Mouse (Mus musculus): Measurements from ENCODE around the gene Zfp90.

The Zfp90 gene

DNA sequence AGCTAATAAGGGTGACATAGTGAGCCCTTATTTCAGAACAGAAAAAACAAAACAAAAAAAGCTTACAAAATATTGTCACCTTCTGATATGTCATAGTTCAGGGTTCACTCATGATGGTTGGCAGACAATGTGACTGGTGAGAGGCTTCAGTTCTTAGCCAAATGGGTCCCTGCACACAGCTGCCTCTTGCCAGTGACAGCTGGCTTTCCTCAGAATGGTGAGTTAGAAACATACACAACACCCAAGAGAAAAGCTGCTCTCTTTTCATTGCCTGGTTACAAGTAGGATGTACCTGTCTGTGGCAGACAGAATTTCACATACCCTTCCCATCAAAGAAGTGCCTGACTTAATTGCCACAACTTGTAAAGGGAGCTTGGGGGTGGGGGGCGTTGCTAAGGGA is 18.5 kb downstream of the Zfp90 start:
- no peak for DNase-seq (ENCODE audit: low spot score in 2 of 2)

DNA sequence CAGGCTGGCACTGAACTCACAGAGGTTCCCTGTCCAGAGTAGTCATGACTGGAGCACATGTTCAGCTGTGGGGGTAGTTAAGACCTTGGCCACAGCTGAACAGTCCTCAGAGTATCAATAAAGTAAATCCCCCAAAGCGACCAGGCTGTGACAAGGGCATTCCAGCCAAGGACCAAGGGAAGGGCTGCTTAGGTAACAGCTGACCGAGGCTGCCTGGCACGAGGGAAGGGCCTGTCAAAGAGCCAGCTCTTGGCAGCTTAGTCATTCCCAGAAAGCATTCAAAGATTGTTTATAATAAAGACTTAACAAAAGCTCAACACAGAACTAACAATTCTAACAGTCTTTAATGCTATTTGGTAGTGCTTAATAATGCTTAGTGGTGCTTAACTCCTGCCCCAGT is 22.7 kb downstream of the Zfp90 start:
- no peak for DNase-seq (ENCODE audit: low spot score in 2 of 2)

DNA sequence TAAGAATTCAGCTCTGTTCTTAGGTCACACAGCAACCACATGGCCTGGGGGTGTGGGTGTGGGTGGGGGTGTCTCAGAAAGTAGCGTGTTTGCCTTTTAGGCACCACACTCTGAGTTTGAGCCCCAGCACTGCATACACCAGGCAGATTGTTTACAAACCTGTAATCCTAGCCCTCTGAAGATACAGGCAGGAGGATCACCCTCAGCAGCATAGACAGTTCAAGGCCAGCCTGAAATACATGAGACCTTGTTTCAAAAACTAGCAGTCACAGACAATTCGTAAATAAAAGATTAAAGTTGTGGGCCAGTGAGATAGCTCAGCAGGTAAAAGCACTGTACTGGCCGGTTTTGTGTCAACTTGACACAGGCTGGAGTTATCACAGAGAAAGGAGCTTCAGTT is 25.0 kb downstream of the Zfp90 start:
- DNase-seq (ENCODE audit: low spot score in 2 of 2) = no peak

DNA sequence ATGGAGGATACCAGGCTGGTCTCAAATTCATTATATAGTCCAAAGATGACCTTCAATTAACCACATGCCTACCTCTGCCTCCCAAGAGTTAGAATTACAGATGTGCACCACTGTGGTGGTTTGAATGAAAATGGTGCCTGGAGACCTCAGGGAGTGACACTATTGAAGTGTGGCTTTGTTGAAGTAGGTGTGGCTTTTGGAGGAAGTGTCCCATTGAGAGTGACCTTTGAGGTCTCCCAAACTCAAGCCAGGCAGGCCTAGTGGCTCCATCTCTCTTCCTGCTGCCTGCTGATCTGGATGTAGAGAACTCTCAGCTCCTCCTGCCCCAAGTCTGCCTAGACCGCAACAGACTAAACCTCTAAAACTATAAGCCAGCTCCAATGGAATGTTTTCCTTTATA is 27.6 kb downstream of the Zfp90 start:
- no peak for DNase-seq (ENCODE audit: low spot score in 2 of 2)

DNA sequence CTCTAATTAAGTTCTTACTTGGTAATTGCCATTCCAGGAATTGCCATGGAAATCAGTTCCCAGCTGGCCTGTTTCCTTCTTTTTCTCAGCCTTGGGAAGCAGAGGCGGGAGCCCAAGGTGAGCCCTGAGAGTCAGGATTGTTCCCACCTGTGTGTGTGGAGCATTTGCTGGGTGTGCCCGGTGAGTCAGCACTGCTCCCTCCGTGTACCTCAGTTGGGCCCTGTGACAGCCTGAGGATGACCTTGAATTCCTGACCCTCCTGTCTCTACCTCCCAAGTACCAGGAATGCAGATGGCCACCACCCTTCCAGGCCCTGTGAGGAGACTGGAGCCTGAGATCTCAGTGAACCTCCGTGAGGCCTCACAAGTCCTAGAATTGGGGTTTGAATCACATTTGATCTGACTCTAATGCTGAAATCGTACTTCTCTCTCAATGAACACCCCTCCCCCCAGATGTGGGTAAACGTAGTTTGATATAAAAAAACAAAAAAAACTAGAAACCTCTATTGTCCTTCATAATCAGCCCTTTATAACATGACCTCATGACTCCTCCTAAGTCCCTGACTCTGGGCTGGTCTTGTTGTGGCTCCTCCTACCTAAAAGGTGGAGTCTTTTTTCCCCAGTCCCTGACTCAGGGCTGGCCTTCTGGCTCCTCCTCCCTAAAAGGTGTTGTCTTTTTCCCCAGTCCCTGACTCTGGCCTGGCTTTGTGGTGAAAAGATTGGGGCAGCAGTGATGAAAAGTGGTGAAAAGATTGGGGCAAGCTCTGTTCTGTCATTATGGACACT is 36.4 kb downstream of the Zfp90 start:
- no peak for DNase-seq (ENCODE audit: low spot score in 2 of 2)

DNA sequence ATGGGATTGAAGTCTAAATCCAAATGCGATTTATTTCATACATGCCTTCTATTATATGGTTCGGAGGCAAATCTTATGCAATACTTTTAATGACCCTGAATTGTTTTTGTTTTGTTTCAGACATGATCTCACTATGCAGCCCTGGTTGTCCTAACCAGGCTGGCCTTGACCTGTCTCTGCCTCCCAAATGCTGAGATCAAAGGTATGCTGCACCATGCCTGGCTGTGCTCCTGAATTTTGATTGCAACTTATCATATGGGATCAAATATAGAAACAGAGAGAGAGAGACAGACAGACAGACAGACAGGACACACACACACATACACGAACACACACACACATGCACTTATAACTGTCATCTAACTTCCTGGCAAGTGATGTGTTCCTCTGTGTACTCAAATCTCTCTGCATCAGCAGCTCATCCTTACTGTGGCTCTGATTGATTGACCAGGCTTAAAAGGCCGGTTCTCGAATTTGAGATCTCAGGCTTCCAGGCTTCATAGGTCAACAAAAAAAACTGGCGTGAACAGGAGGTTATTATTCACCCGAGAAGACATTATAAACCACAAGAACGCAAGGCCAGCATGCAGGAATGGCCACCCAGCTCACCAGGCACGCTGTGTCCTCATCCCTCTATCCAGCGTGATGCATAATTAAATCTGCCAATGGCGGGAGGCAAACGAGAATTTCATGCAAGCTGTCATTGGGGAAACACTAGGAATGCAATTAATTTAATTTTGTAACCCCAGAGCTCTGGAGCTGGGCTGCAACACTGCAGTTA is 37.8 kb downstream of the Zfp90 start:
- no peak for DNase-seq (ENCODE audit: low spot score in 2 of 2)

DNA sequence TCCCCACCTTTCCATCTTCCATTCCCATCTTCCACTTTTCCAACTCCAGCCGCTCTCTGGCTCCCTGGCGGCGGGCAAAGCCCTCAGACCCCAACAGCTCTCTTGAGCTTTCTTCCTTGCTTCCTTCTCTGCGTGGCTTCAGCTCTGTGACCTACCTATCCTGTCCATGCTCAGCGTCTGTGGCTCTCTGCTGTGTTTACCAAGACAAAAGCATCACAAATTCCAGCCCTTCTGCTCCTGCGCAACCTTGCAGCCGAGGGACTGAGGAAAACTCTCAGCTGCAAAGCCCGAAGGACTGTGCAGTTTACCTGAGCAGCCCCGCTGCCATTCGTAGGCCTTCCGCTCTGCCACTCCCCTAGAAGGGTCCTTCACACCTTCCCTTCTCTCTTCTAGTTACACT is 38.9 kb downstream of the Zfp90 start:
- DNase-seq (ENCODE audit: low spot score in 2 of 2) = no peak

DNA sequence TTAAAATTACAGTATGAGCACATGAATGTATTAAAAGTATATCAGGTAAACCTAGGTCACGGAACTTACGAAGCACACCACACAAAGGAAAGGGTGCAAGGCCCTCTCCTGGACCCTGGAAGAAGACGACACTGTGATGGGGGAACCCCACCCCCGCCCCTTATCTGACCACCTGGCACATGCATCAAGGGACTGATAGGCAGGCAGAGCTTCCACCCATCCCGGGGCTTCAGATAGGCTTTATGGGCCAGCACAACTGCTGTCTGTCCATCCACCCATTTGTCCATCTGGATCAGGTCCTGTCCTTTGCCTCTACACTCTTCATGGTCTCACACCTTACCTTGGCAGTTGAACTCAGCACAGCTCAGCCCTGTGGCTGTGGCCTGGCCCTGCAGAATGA is 47.0 kb downstream of the Zfp90 start:
- no peak for DNase-seq (ENCODE audit: low spot score in 2 of 2)

DNA sequence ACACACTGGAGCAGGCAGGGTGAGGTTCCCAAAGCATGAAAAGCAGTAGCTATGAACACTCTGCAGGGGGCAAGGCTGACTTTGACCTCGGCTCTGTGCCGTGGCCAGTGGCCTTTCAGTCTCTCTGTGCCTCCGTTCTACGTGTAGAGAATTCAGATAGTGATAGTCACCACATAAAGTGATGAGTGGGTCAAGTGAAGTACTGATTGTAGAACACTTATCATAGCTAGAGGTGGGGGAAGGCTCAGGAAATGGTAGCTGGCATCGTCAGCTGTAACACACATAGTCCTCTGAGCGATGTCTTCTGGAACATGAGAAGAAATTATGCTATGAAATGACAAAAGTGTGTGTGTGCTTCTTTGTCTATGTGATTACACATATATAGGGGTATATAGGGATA is 48.7 kb downstream of the Zfp90 start:
- no peak for DNase-seq (ENCODE audit: low spot score in 2 of 2)

DNA sequence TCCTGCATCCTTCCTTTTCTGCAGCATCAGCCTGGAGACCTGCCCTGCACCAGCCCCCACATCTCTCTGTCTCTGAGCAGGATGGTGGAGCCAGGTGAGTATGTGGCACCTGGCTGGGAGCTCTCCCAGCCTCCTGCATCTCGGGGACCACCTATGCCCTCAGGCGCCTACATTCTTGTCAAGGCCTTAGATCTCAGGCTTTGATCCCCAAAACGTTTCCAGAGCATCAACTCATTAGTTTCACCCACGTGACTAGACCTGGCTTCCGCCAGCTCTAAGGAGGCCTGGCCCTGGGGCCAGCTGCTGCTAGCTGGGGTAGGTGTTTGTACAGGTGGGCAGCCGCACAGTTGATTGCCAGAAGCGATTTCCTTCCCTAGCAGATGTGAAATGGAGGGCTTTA is 54.4 kb downstream of the Zfp90 start:
- no peak for DNase-seq (ENCODE audit: low spot score in 2 of 2)

DNA sequence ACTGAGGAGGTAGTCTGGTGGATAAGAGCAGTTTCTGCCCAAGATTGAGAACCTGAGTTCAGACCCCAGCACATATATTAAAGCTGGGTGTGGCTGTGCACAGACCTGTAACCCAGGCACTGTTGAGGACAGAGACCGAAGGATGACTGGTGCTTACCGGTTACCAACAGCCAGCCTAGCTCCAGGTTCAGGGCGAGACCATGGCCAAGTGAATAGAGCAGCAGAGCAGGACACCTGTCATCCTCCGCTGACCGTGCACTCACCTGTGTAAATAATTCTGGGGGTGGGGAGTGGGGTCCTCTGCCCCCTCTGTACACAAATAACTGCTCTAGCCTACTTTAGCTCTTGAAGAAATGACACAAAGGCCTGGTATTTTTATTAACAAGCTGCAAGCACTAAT is 58.9 kb downstream of the Zfp90 start:
- no peak for DNase-seq (ENCODE audit: low spot score in 2 of 2)

Data from frontal cortex, postnatal 36 days (tissue).